Mouse (Mus musculus) small intestine, adult 2 months (tissue): ENCODE measurements around the gene Lin7b. TPM values are rescaled to one million over a fixed set of nuclear protein-coding genes. Genes with fewer than 3 reads are reported as not detected.

ENCODE experiments used
- H3K27ac ChIP-seq: fragments of 200-500 bp; 2 replicates; pipeline ENCODE4 v1.5.1; 2012; ENCODE audit warnings: low read depth, low read length, control low read depth, inconsistent platforms; ENCODE audit not compliant: insufficient read depth
- H3K27me3 ChIP-seq: fragments of 200-500 bp; 2 replicates; pipeline ENCODE4 v1.6.1; 2012; ENCODE audit warnings: mild to moderate bottlenecking, moderate library complexity, low read length, inconsistent platforms; ENCODE audit not compliant: control insufficient read depth, insufficient read depth
- H3K36me3 ChIP-seq: fragments of 200-500 bp; 2 replicates; pipeline ENCODE4 v1.6.1; 2012; ENCODE audit warnings: mild to moderate bottlenecking, low read length, control low read depth, inconsistent platforms; ENCODE audit not compliant: control insufficient read depth, insufficient read depth
- H3K4me1 ChIP-seq: fragments of 200-500 bp; 2 replicates; pipeline ENCODE4 v1.6.1; 2012; ENCODE audit warnings: low read length, inconsistent platforms, mixed read lengths; ENCODE audit not compliant: control insufficient read depth, insufficient read depth, insufficient read length
- H3K4me3 ChIP-seq: fragments of 200-500 bp; 2 replicates; pipeline ENCODE4 v1.5.1; 2012; ENCODE audit warnings: low read depth, mild to moderate bottlenecking, control low read depth, inconsistent platforms, low read length, moderate library complexity
- CTCF ChIP-seq: fragments of 200-500 bp; IDR thresholded peaks from 2 replicates; pipeline ENCODE4 v1.5.1; 2012; ENCODE audit warnings: low read depth, mild to moderate bottlenecking, control low read depth, inconsistent platforms, low read length, moderate library complexity, mixed read lengths; ENCODE audit not compliant: insufficient replicate concordance, insufficient read length; ENCODE audit errors: extremely low read depth
- POLR2A ChIP-seq: fragments of 200-500 bp; IDR thresholded peaks from 2 replicates; pipeline ENCODE4 v1.6.1; 2012; ENCODE audit warnings: low read depth, mild to moderate bottlenecking, control low read depth, inconsistent platforms, low read length, moderate library complexity
- WGBS: fragments of 180-500 bp; shearing (Covaris S2); methylation state at CpG from one replicate; pipeline ENCODE4 v1.1.7; 2018; 5-methylcytosine and 5-hydroxymethylcytosine counted together
- polyA plus RNA-seq: library from polyadenylated mRNA; depleted of rRNA; stranded (reverse); fragments of >200 nt; gene quantifications from 2 replicates; pipeline ENCODE4 v1.2.3, GENCODE M21; 2012

The Lin7b gene
- polyA plus RNA-seq, 1 experiment, result 2.9 TPM

DNA sequence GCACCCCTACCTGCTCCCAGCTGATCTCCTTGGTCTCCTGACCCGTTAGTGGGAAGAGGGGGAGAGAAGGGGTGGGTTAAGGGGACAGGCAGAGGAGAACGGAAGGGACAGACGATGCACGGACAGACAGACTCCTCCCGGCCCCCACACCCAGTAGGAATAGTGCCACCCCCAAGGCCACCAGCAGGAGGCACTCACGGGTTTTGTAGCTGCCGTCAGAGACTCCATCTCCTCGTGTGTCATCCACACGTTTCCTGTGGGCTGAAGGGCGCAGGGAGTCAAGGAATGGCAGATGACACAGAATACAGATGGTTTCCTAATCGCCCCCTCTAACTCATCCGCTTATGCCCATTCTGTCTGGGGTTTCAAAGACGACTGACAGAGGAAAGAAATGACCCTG, 26.8 kb downstream of the Lin7b start:
- Histone ChIP-seq H3K27me3 (no peaks in the 10 kb centered on the region; the same call in 1 of the 2 replicates), H3K36me3 (no peaks in the 10 kb centered on the region), H3K4me3 (no peak overlapping the region), H3K27ac (no peak overlapping the region), H3K4me1 (peaks cover 18% of the 10 kb centered on the region; the same call in 1 of the 2 replicates)
- 34% methylated on average over 13 of the region's 13 CpGs for WGBS
- TF ChIP-seq POLR2A, result no peak
- peak; percentile 41; the same call in 1 of the 2 replicates for TF ChIP-seq CTCF

DNA sequence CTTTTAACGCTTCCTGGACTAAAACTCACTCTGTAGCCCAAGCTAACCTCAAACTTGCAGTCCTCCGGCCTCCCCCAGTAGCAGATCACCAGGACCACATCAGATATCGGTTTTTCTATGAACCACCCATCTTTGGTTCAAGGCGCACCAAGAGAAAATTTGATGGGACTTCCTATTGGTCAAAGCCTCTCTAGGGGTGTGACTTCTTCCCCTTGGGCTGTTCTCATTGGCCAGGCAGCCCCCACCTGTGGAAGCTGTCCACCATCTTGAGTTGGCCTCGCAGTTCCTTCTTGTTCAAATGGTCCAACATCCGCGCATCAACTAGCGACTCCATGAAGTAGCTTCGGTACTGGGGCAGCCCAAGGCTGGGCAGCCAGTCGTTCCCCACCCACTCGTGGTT, 28.3 kb downstream of the Lin7b start:
- peaks cover 31% of the 10 kb centered on the region for H3K4me1 ChIP-seq
- WGBS, result 92% methylated on average over 11 of the region's 11 CpGs
- TF ChIP-seq POLR2A (no peak), CTCF (no peak)

DNA sequence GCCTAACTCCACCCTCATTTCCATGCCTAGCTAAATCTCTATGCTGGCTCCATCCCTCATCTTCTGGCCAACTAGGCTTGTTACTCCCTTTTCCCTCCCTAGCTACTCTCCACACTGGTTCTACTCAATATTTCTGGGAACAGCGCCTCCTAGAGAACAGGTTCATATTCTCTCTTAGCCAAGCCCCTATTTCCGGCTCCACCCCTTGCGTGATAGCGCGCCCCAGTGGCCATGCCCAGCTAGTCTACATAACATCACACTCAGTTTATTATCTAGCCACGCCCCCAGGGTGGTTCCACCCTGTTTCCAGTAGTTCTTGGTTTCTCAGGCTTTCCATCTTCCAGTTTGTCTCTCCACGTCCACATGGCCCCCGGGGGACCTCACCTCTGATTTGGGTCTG, 29.1 kb downstream of the Lin7b start:
- TF ChIP-seq POLR2A (no peak), CTCF (peak; percentile 87; the same call in 1 of the 2 replicates)
- peaks cover 31% of the 10 kb centered on the region for H3K4me1 ChIP-seq
- H3K36me3 ChIP-seq, result no peaks in the 10 kb centered on the region
- H3K27ac ChIP-seq, result peak overlapping the region; percentile 18
- H3K4me3 ChIP-seq, result peak overlapping the region; percentile 65
- WGBS, result 2% methylated on average over 8 of the region's 8 CpGs
- no peaks in the 10 kb centered on the region; the same call in 1 of the 2 replicates for H3K27me3 ChIP-seq

More for the DNA sequence above, 28.3 kb downstream of the Lin7b start:
- H3K36me3 ChIP-seq, result no peaks in the 10 kb centered on the region
- no peaks in the 10 kb centered on the region; the same call in 1 of the 2 replicates for H3K27me3 ChIP-seq
- H3K4me3 ChIP-seq, result no peak overlapping the region
- no peak overlapping the region for H3K27ac ChIP-seq

DNA sequence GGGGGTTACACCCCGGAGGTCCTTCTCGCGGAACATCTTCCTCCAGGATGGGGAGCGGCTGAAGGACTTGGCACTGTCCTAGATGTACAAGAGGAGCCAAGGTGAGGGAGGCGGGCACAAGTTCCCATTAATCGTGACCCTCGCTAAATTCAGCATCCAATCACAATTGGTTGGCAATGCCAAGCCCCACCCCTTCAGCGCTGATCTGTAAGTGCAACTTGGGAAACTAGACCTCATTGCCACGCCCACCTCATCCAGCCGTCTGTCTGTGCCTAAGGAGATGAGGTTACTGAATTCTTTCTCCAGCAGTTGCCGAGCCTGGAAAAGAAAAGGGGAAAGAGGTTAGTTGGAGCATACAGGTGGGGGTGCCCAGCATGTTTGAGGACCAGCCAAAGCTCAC, 29.7 kb downstream of the Lin7b start:
- WGBS, result 2% methylated on average over 11 of the region's 11 CpGs
- H3K27ac ChIP-seq, result peak overlapping the region; percentile 78
- H3K4me3 ChIP-seq, result peak overlapping the region; percentile 65

DNA sequence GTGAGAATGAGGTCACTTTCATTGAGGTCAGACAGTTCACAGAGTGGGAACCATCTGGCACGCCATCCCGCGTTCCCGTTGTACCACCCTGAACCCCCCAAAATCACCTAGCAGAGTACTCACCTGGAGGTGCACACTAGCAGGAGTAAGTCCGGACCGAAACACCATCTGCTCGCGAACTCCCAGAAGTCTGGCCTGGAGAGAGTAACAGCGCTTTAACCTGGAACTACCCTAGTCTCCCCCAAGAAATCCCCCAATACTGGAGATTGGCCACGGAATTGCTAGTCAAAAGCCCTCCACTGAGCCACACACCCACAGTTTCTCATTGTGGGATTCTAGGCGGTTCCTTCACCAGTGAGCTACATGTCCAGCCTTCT, 30.3 kb downstream of the Lin7b start:
- 1% methylated on average over 11 of the region's 11 CpGs for WGBS

More for the DNA sequence above, 29.7 kb downstream of the Lin7b start:
- no peaks in the 10 kb centered on the region for H3K36me3 ChIP-seq
- peaks cover 31% of the 10 kb centered on the region for H3K4me1 ChIP-seq
- no peaks in the 10 kb centered on the region; the same call in 1 of the 2 replicates for H3K27me3 ChIP-seq
- TF ChIP-seq POLR2A (peak; percentile 27; the same call in 1 of the 2 replicates), CTCF (no peak)

DNA sequence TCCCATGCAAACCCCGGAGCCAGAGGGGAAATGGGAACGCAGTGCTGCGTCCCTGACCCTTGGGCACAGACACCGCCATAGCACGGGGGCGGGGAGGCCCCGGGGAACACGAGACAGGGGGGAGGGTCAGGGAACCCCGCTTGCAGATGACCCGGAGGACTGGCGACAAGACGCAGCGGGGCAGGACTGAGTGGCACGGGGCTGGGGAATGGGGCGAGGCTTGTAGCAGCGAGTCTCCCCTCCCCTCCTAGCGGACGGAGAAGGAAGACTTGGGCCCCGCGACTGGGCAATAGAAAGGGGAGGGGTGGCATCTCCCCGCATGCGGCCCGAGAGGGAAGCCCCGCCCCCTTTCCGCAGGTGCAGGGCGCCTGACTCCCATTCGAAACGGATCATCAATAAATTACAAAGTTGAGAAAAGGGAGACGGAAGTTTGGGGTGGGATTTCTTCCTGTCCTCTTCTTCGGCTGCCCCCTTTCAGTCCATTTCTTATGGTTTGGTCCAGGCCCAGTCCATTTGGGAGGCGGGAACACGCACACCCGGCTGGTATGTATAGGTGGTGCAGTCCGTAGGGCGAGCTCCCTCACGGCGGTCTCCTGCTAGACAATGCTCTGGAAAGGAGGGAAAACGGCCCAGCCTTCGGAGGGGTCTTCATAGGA, 30.8 kb downstream of the Lin7b start:
- H3K27ac ChIP-seq, result peak overlapping the region; percentile 78
- H3K36me3 ChIP-seq, result no peaks in the 10 kb centered on the region
- H3K27me3 ChIP-seq, result no peaks in the 10 kb centered on the region; the same call in 1 of the 2 replicates
- under 1% methylated on average over 39 of the region's 39 CpGs for WGBS
- TF ChIP-seq POLR2A (peak; percentile 11; the same call in 1 of the 2 replicates), CTCF (peak; percentile 41; the same call in 1 of the 2 replicates)
- peak overlapping the region; percentile 65 for H3K4me3 ChIP-seq
- H3K4me1 ChIP-seq, result peaks cover 31% of the 10 kb centered on the region

More for the DNA sequence above, 30.3 kb downstream of the Lin7b start:
- Histone ChIP-seq H3K4me3 (peak overlapping the region; percentile 65), H3K36me3 (no peaks in the 10 kb centered on the region), H3K27ac (peak overlapping the region; percentile 78), H3K4me1 (peaks cover 31% of the 10 kb centered on the region), H3K27me3 (no peaks in the 10 kb centered on the region; the same call in 1 of the 2 replicates)
- TF ChIP-seq POLR2A (no peak), CTCF (no peak)

DNA sequence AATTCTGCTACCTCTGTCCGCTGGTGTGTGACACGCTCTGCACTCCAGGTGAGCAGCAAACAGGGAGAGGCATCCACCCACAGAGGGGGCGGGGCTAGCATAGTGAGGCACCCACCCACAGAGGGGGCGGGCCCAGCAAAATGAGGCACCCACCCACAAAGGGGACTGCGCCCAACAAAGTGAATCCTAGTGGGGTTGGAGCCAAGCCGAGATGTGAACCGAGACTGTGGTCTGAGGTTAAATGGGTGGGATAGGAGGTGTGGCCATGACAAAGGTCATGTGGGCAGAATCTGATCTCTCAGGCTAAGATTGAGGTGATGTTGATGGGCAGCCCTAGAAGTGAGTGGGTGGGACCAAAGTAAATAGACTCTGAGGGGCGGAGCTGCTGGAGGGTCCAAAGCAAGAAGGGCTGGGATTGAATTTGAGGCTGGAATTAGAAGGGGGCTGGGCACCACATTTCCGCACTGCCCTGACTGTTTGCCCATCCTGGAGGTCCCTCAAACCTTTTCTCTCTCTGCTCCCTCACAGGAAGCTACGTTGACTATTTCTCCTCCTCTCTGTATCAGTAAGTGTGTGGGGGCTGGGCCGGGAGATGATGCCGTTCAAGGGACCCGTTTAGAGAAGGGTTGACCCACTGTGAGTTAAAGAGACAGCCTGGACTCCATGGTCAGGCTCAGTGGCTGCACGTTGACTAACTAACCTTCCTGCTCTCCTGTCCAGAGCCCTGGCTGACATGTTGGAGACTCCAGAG, 32.0 kb downstream of the Lin7b start:
- Histone ChIP-seq H3K36me3 (no peaks in the 10 kb centered on the region), H3K27ac (peak overlapping the region; percentile 57), H3K4me1 (peaks cover 31% of the 10 kb centered on the region), H3K27me3 (no peaks in the 10 kb centered on the region), H3K4me3 (peak overlapping the region; percentile 12)
- 0 out of 2 replicates have a peak, but pooled peaks have one; percentile 17 for TF ChIP-seq POLR2A
- no peak for TF ChIP-seq CTCF
- 4% methylated on average over 14 of the region's 14 CpGs for WGBS
